Mouse (Mus musculus): ENCODE results near the gene Tnf. TPM values are rescaled to one million over a fixed set of nuclear protein-coding genes. Genes with fewer than 3 reads are reported as not detected.

Gene Tnf
- total and polyA plus RNA-seq, 2 experiments from 2014 or later = 0.09 to 0.52 TPM

DNA sequence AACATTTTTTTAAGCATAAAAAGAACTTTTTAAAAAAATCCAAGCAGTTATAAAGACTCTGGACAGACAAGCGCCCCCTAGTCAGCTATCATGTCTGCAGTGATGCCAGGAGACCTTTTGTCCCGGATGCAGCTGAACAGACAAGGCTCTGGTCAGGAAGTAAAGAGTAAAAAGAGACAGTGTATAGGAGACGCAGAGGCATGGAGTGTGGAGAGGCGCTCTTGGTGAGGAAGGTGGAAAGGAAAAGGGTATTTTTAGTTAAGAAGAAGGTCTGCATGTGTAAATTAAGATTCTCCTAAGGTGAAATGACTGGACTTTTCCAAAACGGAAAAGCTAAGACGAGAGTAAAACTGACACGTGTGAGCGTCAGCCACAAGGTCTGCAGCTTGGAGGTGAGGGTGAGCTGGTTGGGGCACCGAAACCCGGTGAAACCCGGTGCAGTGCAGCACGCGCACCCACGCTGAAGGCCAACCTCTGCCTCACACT lies 24.8 kb upstream of the Tnf start:
- no peak for TF ChIP-seq CTCF (IDR thresholded peaks at IDR 0.05; ENCODE audit: low read depth)
- Histone ChIP-seq H3K4me1 (ENCODE audit: insufficient read depth, low read length) (no peaks in the 10 kb centered on the region), H3K9me3 (ENCODE audit: low read length) (no peaks in the 10 kb centered on the region), H3K4me2 (ENCODE audit: low read depth, low read length) (no peak overlapping the region), H3K4me3 (ENCODE audit: low read length) (no peak overlapping the region), H3K36me3 (ENCODE audit: insufficient read depth, low read length) (peaks cover 33% of the 10 kb centered on the region), H3K27ac (no peak overlapping the region), H3K27me3 (ENCODE audit: insufficient read depth, low read length) (no peaks in the 10 kb centered on the region), H3K9ac (replicated peaks; ENCODE audit: low read length) (no peak overlapping the region)
- ATAC-seq (no peak), DNase-seq (ENCODE audit: low spot score) (no peak)
- WGBS = 84% methylated on average over 14 of the region's 14 CpGs

DNA sequence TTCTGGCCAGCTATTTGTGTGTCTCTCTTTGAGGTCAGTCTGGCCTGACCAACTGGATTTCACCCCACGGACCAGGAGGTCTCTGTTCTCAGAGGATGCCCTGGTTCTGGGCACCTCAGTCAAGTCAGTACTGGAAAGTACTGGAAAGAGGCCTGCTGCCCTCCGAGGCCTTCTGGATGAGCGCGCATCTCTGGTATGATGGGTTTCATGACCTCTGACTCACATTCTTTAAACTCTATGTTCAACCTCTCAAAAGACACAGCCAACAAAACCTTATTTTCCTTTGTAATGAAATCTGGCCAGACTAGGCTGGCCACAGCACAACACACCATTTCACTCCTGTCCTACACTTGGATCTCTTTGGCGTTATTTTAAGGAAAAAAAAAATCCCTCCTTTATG lies 23.6 kb upstream of the Tnf start:
- no peaks in the 10 kb centered on the region for H3K9me3 ChIP-seq (ENCODE audit: low read length)
- ATAC-seq (no peak), DNase-seq (ENCODE audit: low spot score) (no peak)
- no peaks in the 10 kb centered on the region for H3K27me3 ChIP-seq (ENCODE audit: insufficient read depth, low read length)
- H3K4me3 ChIP-seq (ENCODE audit: low read length) = no peak overlapping the region
- 97% methylated on average over 5 of the region's 5 CpGs for WGBS
- H3K9ac ChIP-seq (replicated peaks; ENCODE audit: low read length) = no peak overlapping the region
- no peak overlapping the region for H3K4me2 ChIP-seq (ENCODE audit: low read depth, low read length)
- H3K36me3 ChIP-seq (ENCODE audit: insufficient read depth, low read length) = peaks cover 26% of the 10 kb centered on the region; the same call in 1 of the 2 replicates
- no peak for TF ChIP-seq CTCF (IDR thresholded peaks at IDR 0.05; ENCODE audit: low read depth)
- H3K4me1 ChIP-seq (ENCODE audit: insufficient read depth, low read length) = no peaks in the 10 kb centered on the region
- H3K27ac ChIP-seq = no peak overlapping the region

DNA sequence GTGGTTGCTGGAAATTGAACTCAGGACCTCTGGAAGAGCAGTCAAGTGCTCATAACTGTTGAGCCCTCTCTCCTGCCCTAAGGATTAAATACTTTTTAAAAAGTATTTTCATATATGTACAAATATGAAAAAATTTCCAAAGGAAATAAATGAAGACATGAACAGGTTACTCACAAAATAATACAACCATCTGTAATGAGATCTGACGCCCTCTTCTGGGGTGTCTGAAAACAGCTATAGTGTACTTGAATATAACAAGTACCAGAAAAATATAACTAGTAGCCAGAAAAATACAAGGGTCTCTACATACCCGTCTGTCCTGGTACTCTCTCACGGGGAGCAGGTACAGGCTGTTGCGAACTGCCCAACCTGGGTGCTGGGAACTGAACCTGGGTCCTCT lies 22.8 kb upstream of the Tnf start:
- H3K36me3 ChIP-seq (ENCODE audit: insufficient read depth, low read length) = peaks cover 31% of the 10 kb centered on the region
- no peak overlapping the region for H3K4me2 ChIP-seq (ENCODE audit: low read depth, low read length)
- no peak overlapping the region for H3K4me3 ChIP-seq (ENCODE audit: low read length)
- H3K4me1 ChIP-seq (ENCODE audit: insufficient read depth, low read length) = no peaks in the 10 kb centered on the region
- no peaks in the 10 kb centered on the region for H3K9me3 ChIP-seq (ENCODE audit: low read length)
- no peak for TF ChIP-seq CTCF (IDR thresholded peaks at IDR 0.05; ENCODE audit: low read depth)
- no peaks in the 10 kb centered on the region for H3K27me3 ChIP-seq (ENCODE audit: insufficient read depth, low read length)
- 97% methylated on average over 4 of the region's 4 CpGs for WGBS
- H3K9ac ChIP-seq (replicated peaks; ENCODE audit: low read length) = no peak overlapping the region
- DNase-seq (ENCODE audit: low spot score) (no peak), ATAC-seq (no peak)
- no peak overlapping the region for H3K27ac ChIP-seq

DNA sequence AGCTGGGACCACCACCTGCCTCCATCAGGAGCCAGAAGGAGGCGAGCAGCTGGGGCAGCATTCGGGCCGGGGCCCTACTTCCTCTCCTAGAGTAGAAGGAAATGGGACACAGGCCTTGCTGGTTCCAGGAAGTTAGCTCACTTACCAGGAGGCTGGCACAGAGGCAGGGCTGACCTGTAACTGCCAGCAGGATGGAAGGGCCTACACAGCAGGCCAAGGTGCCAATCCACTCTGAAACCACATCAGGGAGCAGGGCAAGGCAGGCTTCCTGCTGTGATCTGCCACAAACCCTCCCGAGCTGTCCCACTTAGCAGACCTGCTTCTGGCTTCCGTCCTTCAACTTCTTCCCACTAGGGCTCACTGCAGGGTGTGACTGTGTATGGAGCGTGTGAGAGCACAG lies 20.5 kb upstream of the Tnf start:
- Histone ChIP-seq H3K9me3 (ENCODE audit: low read length) (no peaks in the 10 kb centered on the region), H3K27ac (no peak overlapping the region), H3K4me1 (ENCODE audit: insufficient read depth, low read length) (no peaks in the 10 kb centered on the region), H3K36me3 (ENCODE audit: insufficient read depth, low read length) (peaks cover 18% of the 10 kb centered on the region), H3K4me2 (ENCODE audit: low read depth, low read length) (no peak overlapping the region), H3K27me3 (ENCODE audit: insufficient read depth, low read length) (no peaks in the 10 kb centered on the region), H3K4me3 (ENCODE audit: low read length) (no peak overlapping the region), H3K9ac (replicated peaks; ENCODE audit: low read length) (no peak overlapping the region)
- no peak for TF ChIP-seq CTCF (IDR thresholded peaks at IDR 0.05; ENCODE audit: low read depth)
- DNase-seq (ENCODE audit: low spot score) (no peak), ATAC-seq (no peak)
- WGBS = 70% methylated on average over 6 of the region's 6 CpGs

DNA sequence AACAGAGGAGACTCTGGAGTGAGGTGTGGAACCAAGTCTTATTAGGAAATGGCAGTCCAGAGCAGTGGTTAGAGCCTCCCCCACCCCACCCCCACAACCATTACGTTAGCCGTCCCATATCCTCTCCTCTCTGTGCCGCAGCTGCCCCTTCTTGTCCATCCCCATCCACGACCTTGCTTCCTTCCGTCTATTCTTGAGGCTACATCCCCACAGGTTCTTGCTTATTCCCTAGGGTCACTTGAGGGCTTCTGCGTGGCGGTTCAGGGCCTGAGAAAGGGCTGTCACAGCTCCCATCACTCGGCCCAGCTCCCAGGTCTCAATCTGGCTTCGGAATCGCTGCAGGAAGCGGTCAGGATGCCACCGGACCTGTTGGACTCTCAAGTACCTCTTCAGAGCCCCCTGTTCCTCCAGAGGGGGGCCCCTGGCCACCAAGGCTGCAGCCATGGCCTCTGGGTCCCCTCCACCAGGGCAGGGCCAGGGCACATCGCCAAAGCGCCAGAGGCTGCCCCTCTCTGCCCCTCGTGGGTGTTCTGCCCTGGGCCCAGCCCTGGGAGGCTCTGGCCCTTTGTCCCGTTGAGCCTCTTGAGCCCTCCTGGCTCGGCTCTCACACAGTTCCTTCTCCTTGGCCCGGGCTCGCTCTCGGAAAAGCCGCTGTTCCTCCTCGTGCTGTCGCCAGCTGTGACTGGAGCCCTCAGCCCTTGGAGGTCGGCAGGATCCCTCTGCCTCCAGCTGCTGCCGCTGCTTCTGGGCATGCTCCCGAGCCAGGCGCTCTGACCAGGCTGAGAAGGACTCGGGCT lies 18.5 kb upstream of the Tnf start, which contains the start of gene Gm16181:
Gene Gm16181 (plus strand): TSS at position 679 of the 797 bp plus-strand sequence.
- Histone ChIP-seq H3K9me3 (ENCODE audit: low read length) (no peaks in the 10 kb centered on the region), H3K9ac (replicated peaks; ENCODE audit: low read length) (no peak within 1 kb of the TSS), H3K27ac (no peak within 1 kb of the TSS), H3K27me3 (ENCODE audit: insufficient read depth, low read length) (no peaks in the 10 kb centered on the region), H3K4me3 (ENCODE audit: low read length) (no peak within 1 kb of the TSS), H3K4me1 (ENCODE audit: insufficient read depth, low read length) (no peaks in the 10 kb centered on the region), H3K4me2 (ENCODE audit: low read depth, low read length) (no peak within 1 kb of the TSS), H3K36me3 (ENCODE audit: insufficient read depth, low read length) (peaks cover 12% of the 10 kb centered on the region)
- DNase-seq (ENCODE audit: low spot score) = no peak
- no peak for TF ChIP-seq CTCF (IDR thresholded peaks at IDR 0.05; ENCODE audit: low read depth)
- WGBS = 75% methylated on average over 28 of the region's 28 CpGs
- no peak for ATAC-seq

DNA sequence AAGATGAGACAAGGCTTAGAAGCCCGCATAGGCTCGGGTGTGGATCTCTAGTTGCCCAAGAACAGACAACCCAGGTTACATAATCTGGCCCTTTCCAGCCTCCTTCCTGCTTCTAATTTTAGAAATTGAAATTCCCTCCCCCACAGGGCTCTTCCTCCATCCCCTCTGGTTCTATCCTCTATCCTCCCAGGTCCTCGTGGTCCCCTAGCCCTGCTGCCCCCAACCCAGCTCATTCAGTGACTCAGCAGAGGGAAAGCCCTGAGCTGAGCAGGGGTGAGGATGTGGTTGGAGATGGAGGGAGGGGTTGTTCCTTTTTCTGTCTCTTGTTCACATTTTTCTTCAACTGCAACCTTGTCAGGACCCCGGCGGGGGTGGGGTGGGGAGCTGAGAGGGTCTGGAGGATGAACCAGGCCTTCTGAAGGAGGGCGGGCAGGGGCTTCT lies 17.8 kb upstream of the Tnf start:
- 91% methylated on average over 6 of the region's 6 CpGs for WGBS
- no peak for DNase-seq (ENCODE audit: low spot score)
- Histone ChIP-seq H3K9me3 (ENCODE audit: low read length) (no peaks in the 10 kb centered on the region), H3K4me1 (ENCODE audit: insufficient read depth, low read length) (no peaks in the 10 kb centered on the region), H3K27ac (no peak overlapping the region), H3K4me2 (ENCODE audit: low read depth, low read length) (no peak overlapping the region), H3K4me3 (ENCODE audit: low read length) (no peak overlapping the region), H3K27me3 (ENCODE audit: insufficient read depth, low read length) (no peaks in the 10 kb centered on the region), H3K9ac (replicated peaks; ENCODE audit: low read length) (no peak overlapping the region), H3K36me3 (ENCODE audit: insufficient read depth, low read length) (peaks cover 12% of the 10 kb centered on the region)
- no peak for TF ChIP-seq CTCF (IDR thresholded peaks at IDR 0.05; ENCODE audit: low read depth)
- no peak for ATAC-seq
